26 mouse cellular contexts compared by ENCODE assay signal in the genomic region with DNA sequence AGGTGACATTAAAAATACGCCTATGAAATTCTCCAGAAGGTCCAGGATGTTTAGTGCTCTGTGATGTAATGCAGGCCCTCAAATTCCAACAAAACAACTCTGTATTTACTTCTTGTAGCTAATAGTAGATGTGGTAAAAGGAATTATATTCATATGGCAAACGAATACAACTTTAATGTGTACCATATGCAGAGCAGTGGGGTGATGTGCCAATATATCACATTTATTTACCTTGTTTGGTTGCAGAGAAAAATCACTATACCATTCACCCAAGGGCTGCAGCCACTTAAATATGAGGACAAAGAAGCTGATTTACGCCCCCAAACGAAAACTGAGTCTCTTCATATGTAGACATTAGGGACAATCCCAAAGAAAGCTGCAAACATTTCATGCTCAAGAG.
DNase-seq lines count a peak whose midpoint lies in the region; ATAC-seq and TF ChIP-seq lines count a peak whose summit lies in the region.
"Had no signal": no experiment of that assay in that cellular context is flagged by ENCODE, and none has a peak within 500 bp of the region (broad histone marks: within the 10 kb centered on the region; RNA-seq: fewer than 3 reads in every experiment).

No protein-coding gene starts in this region.

- WGBS in hindbrain, embryonic 15.5 days: 77% methylated on average over 4 of the region's 4 CpGs
- 91% methylated on average over 4 of the region's 4 CpGs for WGBS in hindbrain, postnatal 0 days
- 61% methylated on average over 4 of the region's 4 CpGs for WGBS in embryonic facial prominence, embryonic 14.5 days
- WGBS in limb, embryonic 12.5 days: 35% methylated on average over 4 of the region's 4 CpGs
- WGBS in heart, embryonic 12.5 days: 83% methylated on average over 4 of the region's 4 CpGs
- WGBS in midbrain, embryonic 14.5 days: 89% methylated on average over 4 of the region's 4 CpGs

- H3K4me3 ChIP-seq in hindbrain, embryonic 15.5 days: no peak overlapping the region
- no peak overlapping the region for H3K4me3 ChIP-seq in hindbrain, postnatal 0 days (ENCODE audit: low read length)
- no peak overlapping the region for H3K4me3 ChIP-seq in embryonic facial prominence, embryonic 14.5 days (ENCODE audit: low read depth, low read length)
- H3K4me3 ChIP-seq in limb, embryonic 12.5 days (replicated peaks): no peak overlapping the region
- no peak overlapping the region for H3K4me3 ChIP-seq in heart, embryonic 12.5 days
- no peak overlapping the region for H3K4me3 ChIP-seq in midbrain, embryonic 14.5 days (replicated peaks; ENCODE audit: low read depth, low read length)
- H3K4me3 ChIP-seq: erythroblast, embryonic 14.5 days; heart, adult 2 months; heart, embryonic 13.5 days; intestine, embryonic 15.5 days; liver, embryonic 12.5 days; midbrain, embryonic 12.5 days had no signal

- ATAC-seq in hindbrain, embryonic 15.5 days (ENCODE audit: low FRiP score, low read depth): no peak
- no peak for ATAC-seq in hindbrain, postnatal 0 days
- ATAC-seq in embryonic facial prominence, embryonic 14.5 days (ENCODE audit: low read depth): no peak
- 0 out of 2 replicates have a peak, but pooled peaks have one; percentile 34 for ATAC-seq in limb, embryonic 12.5 days (ENCODE audit: insufficient number of reproducible peaks, insufficient read depth, low FRiP score, low TSS enrichment, low read depth)
- ATAC-seq in heart, embryonic 12.5 days (ENCODE audit: insufficient number of reproducible peaks, low FRiP score): no peak
- no peak for ATAC-seq in midbrain, embryonic 14.5 days (ENCODE audit: low FRiP score, low TSS enrichment)
- ATAC-seq: liver, embryonic 12.5 days; liver, postnatal 0 days had no signal

- TF ChIP-seq CTCF in hindbrain, postnatal 0 days (IDR thresholded peaks at IDR 0.05; ENCODE audit: low read depth): no peak

- peak overlapping the region; percentile 68 for H3K27ac ChIP-seq in hindbrain, embryonic 15.5 days (replicated peaks)
- no peak overlapping the region for H3K27ac ChIP-seq in hindbrain, postnatal 0 days
- H3K27ac ChIP-seq in embryonic facial prominence, embryonic 14.5 days (replicated peaks; ENCODE audit: low read depth, low read length): peak overlapping the region; percentile 84
- H3K27ac ChIP-seq in limb, embryonic 12.5 days: peak overlapping the region; percentile 87
- no peak overlapping the region for H3K27ac ChIP-seq in heart, embryonic 12.5 days (ENCODE audit: poor library complexity, severe bottlenecking)
- H3K27ac ChIP-seq in midbrain, embryonic 14.5 days (replicated peaks; ENCODE audit: low read depth, low read length): no peak overlapping the region
- H3K27ac ChIP-seq: heart, adult 2 months; heart, embryonic 13.5 days; kidney, postnatal 0 days; liver, embryonic 12.5 days; midbrain, embryonic 12.5 days had no signal

- H3K4me2 ChIP-seq in hindbrain, embryonic 15.5 days: no peak overlapping the region
- no peak overlapping the region for H3K4me2 ChIP-seq in hindbrain, postnatal 0 days (ENCODE audit: low read depth, low read length)
- H3K4me2 ChIP-seq in embryonic facial prominence, embryonic 14.5 days (ENCODE audit: low read depth, low read length): no peak overlapping the region
- no peak overlapping the region for H3K4me2 ChIP-seq in limb, embryonic 12.5 days
- H3K4me2 ChIP-seq in heart, embryonic 12.5 days: no peak overlapping the region
- H3K4me2 ChIP-seq in midbrain, embryonic 14.5 days (ENCODE audit: low read length): no peak overlapping the region
- H3K4me2 ChIP-seq: heart, embryonic 13.5 days; liver, embryonic 12.5 days; midbrain, embryonic 12.5 days had no signal

- no peak for DNase-seq in hindbrain, postnatal 0 days (ENCODE audit: low spot score)
- DNase-seq in embryonic facial prominence, embryonic 14.5 days (ENCODE audit: low spot score): no peak
- no peak for DNase-seq in spleen, postnatal 36 days (ENCODE audit: low spot score in 2 of 2)
- DNase-seq in midbrain, embryonic 14.5 days: no peak
- DNase-seq: adrenal gland, postnatal 14 days; cerebellum, adult 11 months; heart, adult 2 months; heart, postnatal 10 days; kidney, adult 8-10 months; kidney, postnatal 4 days; layer of hippocampus, postnatal 36 days; left cerebral cortex, postnatal 4 days; liver, postnatal 0 days; lung, postnatal 36 days; right cerebral cortex, postnatal 4 days; thymus, adult 2 months; thymus, postnatal 4 days had no signal

- no peaks in the 10 kb centered on the region for H3K27me3 ChIP-seq in hindbrain, embryonic 15.5 days
- H3K27me3 ChIP-seq in hindbrain, postnatal 0 days (ENCODE audit: insufficient read depth, low read length): no peaks in the 10 kb centered on the region
- H3K27me3 ChIP-seq in embryonic facial prominence, embryonic 14.5 days (replicated peaks; ENCODE audit: control insufficient read depth, insufficient read depth, low read length): no peaks in the 10 kb centered on the region
- H3K27me3 ChIP-seq in limb, embryonic 12.5 days: no peaks in the 10 kb centered on the region
- H3K27me3 ChIP-seq in heart, embryonic 12.5 days (replicated peaks): no peaks in the 10 kb centered on the region
- H3K27me3 ChIP-seq in midbrain, embryonic 14.5 days (ENCODE audit: control insufficient read depth, insufficient read depth, low read length): no peaks in the 10 kb centered on the region
- H3K27me3 ChIP-seq: heart, embryonic 13.5 days; intestine, embryonic 15.5 days; liver, embryonic 12.5 days; midbrain, embryonic 12.5 days had no signal

- no peaks in the 10 kb centered on the region for H3K9me3 ChIP-seq in hindbrain, embryonic 15.5 days
- no peaks in the 10 kb centered on the region for H3K9me3 ChIP-seq in hindbrain, postnatal 0 days (ENCODE audit: low read length)
- no peaks in the 10 kb centered on the region for H3K9me3 ChIP-seq in embryonic facial prominence, embryonic 14.5 days (ENCODE audit: control insufficient read depth, low read length)
- no peaks in the 10 kb centered on the region for H3K9me3 ChIP-seq in limb, embryonic 12.5 days
- H3K9me3 ChIP-seq in heart, embryonic 12.5 days (replicated peaks): no peaks in the 10 kb centered on the region
- no peaks in the 10 kb centered on the region for H3K9me3 ChIP-seq in midbrain, embryonic 14.5 days (ENCODE audit: control insufficient read depth, low read length)
- H3K9me3 ChIP-seq: heart, embryonic 13.5 days; intestine, embryonic 15.5 days; liver, embryonic 12.5 days; midbrain, embryonic 12.5 days had no signal

- no peaks in the 10 kb centered on the region for H3K36me3 ChIP-seq in hindbrain, embryonic 15.5 days
- no peaks in the 10 kb centered on the region for H3K36me3 ChIP-seq in hindbrain, postnatal 0 days (ENCODE audit: insufficient read depth, low read length)
- H3K36me3 ChIP-seq in embryonic facial prominence, embryonic 14.5 days (ENCODE audit: control insufficient read depth, insufficient read depth, low read length): no peaks in the 10 kb centered on the region
- H3K36me3 ChIP-seq in limb, embryonic 12.5 days: 0 out of 2 replicates have a peak, but pooled peaks cover 4% of the 10 kb centered on the region
- no peaks in the 10 kb centered on the region for H3K36me3 ChIP-seq in heart, embryonic 12.5 days
- H3K36me3 ChIP-seq in midbrain, embryonic 14.5 days (ENCODE audit: control insufficient read depth, insufficient read depth, low read length): no peaks in the 10 kb centered on the region
- H3K36me3 ChIP-seq: heart, embryonic 13.5 days; intestine, embryonic 15.5 days; liver, embryonic 12.5 days; midbrain, embryonic 12.5 days had no signal

- 0 out of 2 replicates have a peak, but pooled peaks cover 5% of the 10 kb centered on the region for H3K4me1 ChIP-seq in hindbrain, embryonic 15.5 days (replicated peaks)
- no peaks in the 10 kb centered on the region for H3K4me1 ChIP-seq in hindbrain, postnatal 0 days (ENCODE audit: insufficient read depth, low read length)
- H3K4me1 ChIP-seq in embryonic facial prominence, embryonic 14.5 days (ENCODE audit: control insufficient read depth, insufficient read depth, low read length): 0 out of 2 replicates have a peak, but pooled peaks cover 4% of the 10 kb centered on the region
- peaks cover 16% of the 10 kb centered on the region for H3K4me1 ChIP-seq in limb, embryonic 12.5 days (replicated peaks)
- H3K4me1 ChIP-seq in heart, embryonic 12.5 days (replicated peaks): no peaks in the 10 kb centered on the region
- H3K4me1 ChIP-seq in midbrain, embryonic 14.5 days (ENCODE audit: control insufficient read depth, insufficient read depth, low read length): peaks cover 3% of the 10 kb centered on the region; the same call in 1 of the 2 replicates
- H3K4me1 ChIP-seq: intestine, embryonic 15.5 days; liver, embryonic 12.5 days had no signal

- no peak overlapping the region for H3K9ac ChIP-seq in hindbrain, embryonic 15.5 days
- no peak overlapping the region for H3K9ac ChIP-seq in hindbrain, postnatal 0 days (replicated peaks; ENCODE audit: low read length)
- H3K9ac ChIP-seq in embryonic facial prominence, embryonic 14.5 days (ENCODE audit: low read depth, low read length): no peak overlapping the region
- no peak overlapping the region for H3K9ac ChIP-seq in limb, embryonic 12.5 days (replicated peaks)
- H3K9ac ChIP-seq in heart, embryonic 12.5 days: no peak overlapping the region
- H3K9ac ChIP-seq in midbrain, embryonic 14.5 days (replicated peaks; ENCODE audit: low read length): no peak overlapping the region
- H3K9ac ChIP-seq: heart, embryonic 13.5 days; intestine, embryonic 15.5 days; liver, embryonic 12.5 days; liver, postnatal 0 days; midbrain, embryonic 12.5 days had no signal

Comparison
In these comparisons a context has a peak if more than half of its experiments do, and no peak if none do; other contexts are left out.
1. H3K27ac ChIP-seq: peak in hindbrain, embryonic 15.5 days (single experiment), embryonic facial prominence, embryonic 14.5 days (single experiment) and limb, embryonic 12.5 days (single experiment); none in hindbrain, postnatal 0 days (single experiment), heart, embryonic 12.5 days (single experiment) and midbrain, embryonic 14.5 days (single experiment).